Mouse (Mus musculus) erythroblast, embryonic 14.5 days (primary cell): ENCODE results near the gene Prmt8.

ENCODE experiments used
- GATA1 ChIP-seq: IDR thresholded peaks from 2 replicates; pipeline ENCODE4 v1.6.1; 2012; ENCODE audit warnings: low read length, inconsistent platforms, mixed read lengths
- TAL1 ChIP-seq: IDR thresholded peaks from 3 replicates; pipeline ENCODE4 v1.6.1; 2012; ENCODE audit warnings: low read length, inconsistent platforms, mixed read lengths

- TF ChIP-seq GATA1 (no peak), TAL1 (no peak)
Measured at GRCm38 (mm10) chr6:127661717-127662292, 107.5 kb downstream of the Prmt8 start.
